Mouse (Mus musculus) intestine, embryonic 16.5 days (tissue): Measurements from ENCODE around the gene Bag5. TPM values are rescaled to one million over a fixed set of nuclear protein-coding genes. Genes with fewer than 3 reads are reported as not detected.

Experiments
- ATAC-seq: fragments of 200-750 bp; cut with Nextera tagmentation; 2 replicates; pipeline ENCODE4 v1.8.0; 2017; ENCODE audit warnings: moderate TSS enrichment, moderate library complexity
- H3K27ac ChIP-seq: fragments of 300-500 bp; sonication (generic); 2 replicates; pipeline ENCODE4 v1.5.1; 2014; ENCODE audit warnings: mild to moderate bottlenecking, low read length
- H3K27me3 ChIP-seq: fragments of 300-500 bp; sonication (generic); replicated peaks from 2 replicates; pipeline ENCODE4 v1.6.1; 2014; ENCODE audit warnings: low read length, control low read depth, mixed read lengths; ENCODE audit not compliant: control insufficient read depth, insufficient read depth
- H3K36me3 ChIP-seq: fragments of 300-500 bp; sonication (generic); 2 replicates; pipeline ENCODE4 v1.6.1; 2014; ENCODE audit warnings: low read length, control low read depth; ENCODE audit not compliant: control insufficient read depth, insufficient read depth
- H3K4me1 ChIP-seq: fragments of 300-500 bp; sonication (generic); 2 replicates; pipeline ENCODE4 v1.6.1; 2014; ENCODE audit warnings: low read length, control low read depth, mixed read lengths; ENCODE audit not compliant: control insufficient read depth, insufficient read depth
- H3K4me2 ChIP-seq: fragments of 300-500 bp; sonication (generic); 2 replicates; pipeline ENCODE4 v1.6.1; 2014; ENCODE audit warnings: low read depth, low read length, control low read depth
- H3K4me3 ChIP-seq: fragments of 300-500 bp; sonication (generic); 2 replicates; pipeline ENCODE4 v1.5.1; 2014; ENCODE audit warnings: mild to moderate bottlenecking, low read length
- H3K9ac ChIP-seq: fragments of 300-500 bp; sonication (generic); 2 replicates; pipeline ENCODE4 v1.6.1; 2014; ENCODE audit warnings: low read depth, low read length
- H3K9me3 ChIP-seq: fragments of 300-500 bp; sonication (generic); 2 replicates; pipeline ENCODE4 v1.6.1; 2016; ENCODE audit warnings: low read length, control low read depth; ENCODE audit not compliant: control insufficient read depth
- WGBS: fragments of 180-500 bp; shearing (Covaris S2); extraction: QIAGEN DNeasy Blood & Tissue Kit; methylation state at CpG from one replicate; pipeline ENCODE4 v1.1.7; 2014; 5-methylcytosine and 5-hydroxymethylcytosine counted together
- polyA plus RNA-seq: library from polyadenylated mRNA; unstranded; fragments of >200 nt; fragmentation: Nextera tagmentation; extraction: Ambion mirVana; gene quantifications from 2 replicates; pipeline ENCODE4 v1.2.1, GENCODE M21; 2015

Gene Bag5
- polyA plus RNA-seq, 1 experiment from 2014 or later, result 46.2 TPM

GRCm38 (mm10) chr12:111754710-111755109, 41.7 kb upstream of the Bag5 start:
- Histone ChIP-seq H3K4me2 (no peak overlapping the region), H3K4me3 (no peak overlapping the region), H3K27ac (no peak overlapping the region), H3K9me3 (no peaks in the 10 kb centered on the region), H3K36me3 (no peaks in the 10 kb centered on the region), H3K9ac (no peak overlapping the region), H3K27me3 (no peaks in the 10 kb centered on the region), H3K4me1 (peaks cover 7% of the 10 kb centered on the region)
- no peak for ATAC-seq

- 55% methylated on average over 9 of the region's 9 CpGs for WGBS
- Histone ChIP-seq H3K4me3 (no peak overlapping the region), H3K27ac (no peak overlapping the region), H3K36me3 (no peaks in the 10 kb centered on the region), H3K4me2 (no peak overlapping the region), H3K9me3 (no peaks in the 10 kb centered on the region), H3K4me1 (peaks cover 6% of the 10 kb centered on the region), H3K9ac (no peak overlapping the region; the same call in 1 of the 2 replicates), H3K27me3 (no peaks in the 10 kb centered on the region)
- ATAC-seq, result no peak
These were observed 40.3 kb upstream of the Bag5 start for GRCm38 (mm10) chr12:111753347-111753746.

- ATAC-seq, result no peak
- 86% methylated on average over 6 of the region's 6 CpGs for WGBS
- Histone ChIP-seq H3K4me3 (no peak overlapping the region), H3K36me3 (no peaks in the 10 kb centered on the region), H3K4me2 (no peak overlapping the region), H3K9me3 (no peaks in the 10 kb centered on the region), H3K27ac (no peak overlapping the region), H3K27me3 (no peaks in the 10 kb centered on the region), H3K9ac (no peak overlapping the region), H3K4me1 (no peaks in the 10 kb centered on the region)
These were observed 39.4 kb upstream of the Bag5 start for GRCm38 (mm10) chr12:111752491-111752890.

- Histone ChIP-seq H3K4me2 (no peak overlapping the region), H3K9me3 (no peaks in the 10 kb centered on the region), H3K27me3 (no peaks in the 10 kb centered on the region), H3K4me3 (no peak overlapping the region), H3K4me1 (peaks cover 10% of the 10 kb centered on the region), H3K27ac (no peak overlapping the region), H3K9ac (no peak overlapping the region), H3K36me3 (no peaks in the 10 kb centered on the region)
- no peak for ATAC-seq
- 93% methylated on average over 3 of the region's 3 CpGs for WGBS
These were observed 37.7 kb upstream of the Bag5 start for GRCm38 (mm10) chr12:111750739-111751138.

- Histone ChIP-seq H3K4me3 (no peak overlapping the region), H3K36me3 (no peaks in the 10 kb centered on the region), H3K27ac (no peak overlapping the region), H3K9me3 (no peaks in the 10 kb centered on the region), H3K4me2 (no peak overlapping the region), H3K4me1 (peaks cover 18% of the 10 kb centered on the region), H3K27me3 (no peaks in the 10 kb centered on the region), H3K9ac (0 out of 2 replicates have a peak overlapping the region, but pooled peaks have one; percentile 7)
- WGBS, result 79% methylated on average over 7 of the region's 7 CpGs
- no peak for ATAC-seq
These were observed 34.4 kb upstream of the Bag5 start for GRCm38 (mm10) chr12:111747421-111747820.

GRCm38 (mm10) chr12:111746091-111746490, 33.0 kb upstream of the Bag5 start:
- Histone ChIP-seq H3K4me3 (0 out of 2 replicates have a peak overlapping the region, but pooled peaks have one; percentile 3), H3K4me2 (no peak overlapping the region), H3K9me3 (no peaks in the 10 kb centered on the region), H3K27me3 (no peaks in the 10 kb centered on the region), H3K9ac (peak overlapping the region; percentile 47), H3K4me1 (peaks cover 18% of the 10 kb centered on the region), H3K36me3 (no peaks in the 10 kb centered on the region), H3K27ac (peak overlapping the region; percentile 84)
- WGBS, result 31% methylated on average over 5 of the region's 5 CpGs
- ATAC-seq, result peak; percentile 82

GRCm38 (mm10) chr12:111745274-111745673, 32.2 kb upstream of the Bag5 start:
- Histone ChIP-seq H3K36me3 (no peaks in the 10 kb centered on the region), H3K4me1 (peaks cover 18% of the 10 kb centered on the region), H3K9ac (no peak overlapping the region), H3K4me2 (no peak overlapping the region), H3K9me3 (no peaks in the 10 kb centered on the region), H3K4me3 (no peak overlapping the region), H3K27me3 (no peaks in the 10 kb centered on the region), H3K27ac (peak overlapping the region; percentile 84)
- 71% methylated on average over 6 of the region's 6 CpGs for WGBS
- ATAC-seq, result peak; percentile 36; the same call in 1 of the 2 replicates

- Histone ChIP-seq H3K27ac (peak overlapping the region; percentile 74), H3K27me3 (no peaks in the 10 kb centered on the region), H3K4me2 (no peak overlapping the region), H3K4me3 (no peak overlapping the region), H3K9ac (no peak overlapping the region), H3K4me1 (peaks cover 18% of the 10 kb centered on the region), H3K9me3 (no peaks in the 10 kb centered on the region), H3K36me3 (no peaks in the 10 kb centered on the region)
- WGBS, result 65% methylated on average over 11 of the region's 11 CpGs
- 0 out of 2 replicates have a peak, but pooled peaks have one; percentile 24 for ATAC-seq
These were observed 30.9 kb upstream of the Bag5 start for GRCm38 (mm10) chr12:111743981-111744423.

GRCm38 (mm10) chr12:111743419-111743818, 30.4 kb upstream of the Bag5 start:
- peak; percentile 64 for ATAC-seq
- no peak overlapping the region for H3K4me3 ChIP-seq
- WGBS, result 35% methylated on average over 2 of the region's 2 CpGs
- no peaks in the 10 kb centered on the region for H3K9me3 ChIP-seq
- peaks cover 18% of the 10 kb centered on the region for H3K4me1 ChIP-seq
- no peaks in the 10 kb centered on the region for H3K27me3 ChIP-seq
- H3K27ac ChIP-seq, result peak overlapping the region; percentile 74
- H3K4me2 ChIP-seq, result no peak overlapping the region
- H3K36me3 ChIP-seq, result no peaks in the 10 kb centered on the region
- H3K9ac ChIP-seq, result no peak overlapping the region

GRCm38 (mm10) chr12:111741338-111741737, 28.3 kb upstream of the Bag5 start:
- Histone ChIP-seq H3K4me3 (no peak overlapping the region), H3K9ac (no peak overlapping the region), H3K27ac (no peak overlapping the region), H3K9me3 (no peaks in the 10 kb centered on the region), H3K36me3 (no peaks in the 10 kb centered on the region), H3K4me1 (peaks cover 14% of the 10 kb centered on the region), H3K4me2 (no peak overlapping the region), H3K27me3 (no peaks in the 10 kb centered on the region)
- ATAC-seq, result no peak
- WGBS, result 70% methylated on average over 8 of the region's 8 CpGs
